Mouse (Mus musculus) CD4-positive, CD25-positive, alpha-beta regulatory T cell (primary cell): ENCODE results near the gene Morf4l2. TPM values are rescaled to one million over a fixed set of nuclear protein-coding genes. Genes with fewer than 3 reads are reported as not detected.

Experiments
- polyA plus RNA-seq: library from polyadenylated mRNA; unstranded; fragments of 100-300 nt; shearing (Covaris generic); gene quantifications from one replicate; pipeline ENCODE4 v1.2.1, GENCODE M21; 2017

The Morf4l2 gene
- polyA plus RNA-seq, result 88.5 TPM

DNA sequence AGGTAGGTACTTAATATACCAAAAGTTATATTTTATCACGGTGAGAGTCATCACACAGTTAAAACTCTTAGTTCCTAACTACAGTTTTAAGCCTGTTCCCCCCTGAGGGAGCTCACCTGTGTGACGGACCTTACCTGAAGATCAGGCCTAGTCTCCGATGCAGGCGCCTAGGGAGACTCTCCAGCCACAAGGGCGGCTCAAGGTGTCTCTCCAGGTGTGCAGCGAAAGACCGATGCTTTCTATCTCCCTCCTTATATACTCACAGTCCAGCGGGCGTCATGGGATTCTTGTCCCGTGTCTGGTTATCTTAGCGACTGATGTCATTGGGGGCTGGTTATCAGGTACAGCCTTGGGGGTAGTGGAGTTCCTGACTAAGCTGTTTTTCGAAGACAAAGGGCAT lies at the start of gene Morf4l2:
TSS of gene Morf4l2 (minus strand) at position 232 of the 400 bp plus-strand sequence.

DNA sequence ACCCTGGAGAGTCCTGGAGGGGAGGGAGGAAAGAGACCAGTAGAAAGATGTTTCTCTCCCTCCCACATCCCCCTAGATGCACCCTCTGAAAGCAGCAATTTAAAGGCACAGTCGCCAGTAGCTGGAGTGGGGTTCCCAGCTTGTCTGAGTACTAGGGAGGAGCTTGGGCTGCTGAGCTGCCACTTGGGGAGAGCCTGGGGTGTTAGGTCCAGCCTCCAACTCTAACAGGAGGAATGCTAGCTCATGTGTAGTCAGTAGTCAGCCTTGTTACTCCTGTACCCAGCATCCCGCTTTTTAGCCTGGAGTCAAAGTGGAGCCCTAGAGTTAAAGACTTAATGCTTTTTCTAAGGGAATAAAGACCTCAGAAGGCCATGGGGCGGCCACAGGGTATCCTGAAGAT lies 36.6 kb upstream of the Morf4l2 start, which contains the start of gene Glra4:
TSS of gene Glra4 (minus strand) at position 101 of the 400 bp plus-strand sequence.

DNA sequence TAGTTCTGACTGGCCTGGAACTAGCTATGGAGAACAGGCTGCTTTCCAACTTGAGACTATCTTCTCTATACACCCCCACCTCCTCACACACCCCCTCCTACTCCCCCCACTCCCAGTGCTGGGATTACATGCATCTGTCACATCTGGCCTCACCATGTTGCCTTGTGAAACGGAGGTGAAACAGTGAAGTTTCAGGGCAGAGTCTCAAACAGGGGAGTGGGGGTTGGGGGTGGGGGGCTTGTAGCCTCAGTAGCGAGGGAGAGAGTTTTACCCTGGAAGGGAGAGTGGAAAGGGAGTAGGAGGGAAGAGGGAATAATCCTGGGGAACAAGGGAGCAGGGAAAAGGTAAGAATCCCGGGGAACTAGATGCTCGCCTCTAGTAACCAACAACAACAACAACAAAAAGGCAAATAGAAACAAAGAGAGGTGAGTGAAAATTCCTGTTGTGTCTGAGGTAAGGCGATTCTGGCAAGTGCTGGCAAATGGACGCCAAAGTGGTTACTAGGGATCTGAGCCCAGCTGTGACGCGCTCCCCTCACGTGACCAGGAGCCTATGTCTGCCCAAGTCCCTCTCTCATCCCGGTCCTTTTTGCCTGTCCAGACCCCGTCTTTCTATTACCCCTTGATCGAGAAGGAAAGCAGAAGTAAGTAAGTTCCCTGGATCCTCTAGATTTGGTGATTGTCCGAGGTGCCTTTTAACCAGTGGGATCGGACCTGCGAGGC lies 35.9 kb downstream of the Morf4l2 start, which contains the start of gene Tceal1:
TSS of gene Tceal1 (plus strand) at position 537 of the 722 bp plus-strand sequence.

Other genes starting within 250 kb of the Morf4l2 start
- not detected for gene Kir3dl1, start 225.7 kb downstream of the Morf4l2 start, polyA plus RNA-seq
- not detected for gene Kir3dl2, start 199.6 kb downstream of the Morf4l2 start, polyA plus RNA-seq
- gene Tceal3, start 152.8 kb downstream of the Morf4l2 start, polyA plus RNA-seq, result 1.4 TPM
- gene Tceal1, start 35.7 kb downstream of the Morf4l2 start, polyA plus RNA-seq, result 0.08 TPM
- gene Glra4, start 36.5 kb upstream of the Morf4l2 start, polyA plus RNA-seq, result 0.10 TPM
- 2.2 TPM for gene Plp1, start 79.0 kb upstream of the Morf4l2 start, polyA plus RNA-seq
- not detected for gene Rab9b, start 125.1 kb upstream of the Morf4l2 start, polyA plus RNA-seq
- gene H2bfm, start 183.6 kb upstream of the Morf4l2 start, polyA plus RNA-seq, result not detected
- gene Tmsb15b2, start 231.8 kb upstream of the Morf4l2 start, polyA plus RNA-seq, result 59.4 TPM
- gene Tmsb15l, start 233.2 kb upstream of the Morf4l2 start, polyA plus RNA-seq, result 3.6 TPM
- gene Tmsb15b1, start 233.2 kb upstream of the Morf4l2 start, polyA plus RNA-seq, result 21.6 TPM
- 25.2 TPM for gene Zcchc18, start 249.5 kb upstream of the Morf4l2 start, polyA plus RNA-seq